8 mouse cellular contexts compared by ENCODE assay signal in genomic region chr1:72283992-72284485, GRCm38 (mm10). TPM values are rescaled to one million over a fixed set of nuclear protein-coding genes. Genes with fewer than 3 reads are reported as not detected.
DNase-seq lines count a peak whose midpoint lies in the region; TF ChIP-seq lines count a peak whose summit lies in the region.

Pecr (minus strand) TSS chr1:72284314.
Tmem169 (plus strand) TSS chr1:72284369.

- H3K9me3 ChIP-seq in megakaryocyte, embryonic 14.5 days, result no peaks in the 10 kb centered on the region

- H3K36me3 ChIP-seq in megakaryocyte, embryonic 14.5 days (replicated peaks; ENCODE audit: low read length), result no peaks in the 10 kb centered on the region

- peak within 1 kb of the TSS; percentile 94 for H3K4me3 ChIP-seq in gastrocnemius, adult 2 months
- H3K4me3 ChIP-seq in megakaryocyte, embryonic 14.5 days (replicated peaks), result peak within 1 kb of the TSS; percentile 93

- H3K4me1 ChIP-seq in megakaryocyte, embryonic 14.5 days, result peaks cover 36% of the 10 kb centered on the region

- DNase-seq in WW6 (ENCODE audit: low read depth, low spot score), result peak; percentile 80
- peak; percentile 69 to 90 for DNase-seq in cerebellum, postnatal 4 days (ENCODE audit: low spot score in 2 of 2)
- DNase-seq in gastrocnemius, adult 2 months, result peak; percentile 96
- DNase-seq in hindlimb bud, embryonic 11.5 days (ENCODE audit: extremely low spot score, low read depth, low spot score), result peak; percentile 70
- DNase-seq in left cerebral cortex, adult 8-10 months (ENCODE audit: low spot score in 2 of 2), result peak; percentile 76 to 92
- DNase-seq in right cerebral cortex, postnatal 10 days (ENCODE audit: low spot score in 2 of 2), result peak; percentile 95 to 96
- peak; percentile 94 for DNase-seq in urinary bladder, postnatal 25 days (ENCODE audit: low spot score)

- H3K27me3 ChIP-seq in megakaryocyte, embryonic 14.5 days (replicated peaks), result peaks cover 28% of the 10 kb centered on the region

- peak within 1 kb of the TSS; percentile 95 for H3K27ac ChIP-seq in gastrocnemius, adult 2 months

- TF ChIP-seq CTCF in gastrocnemius, adult 2 months (IDR thresholded peaks at IDR 0.05), result peak; percentile 46

- intact Hi-C loops in gastrocnemius, adult 2 months (cut with DNase I), result loop anchor here (2.0 to 5.0 kb wide), 2 partner anchors 23 to 37 kb away; partner anchors contain the start of gene Xrcc5

RNA-seq across cellular contexts. Expression of gene Pecr, which starts in this region (rescaled TPM):
- total RNA-seq in gastrocnemius, adult 2 months (2021), result 10 to 100 TPM; 15.7 to 16.4 TPM
- total RNA-seq in left cerebral cortex, adult 8-10 months (2022), result 1 to 10 TPM; 6.0 to 9.5 (median 6.2) TPM
- 3.8 TPM in 1 of 2 replicates, not detected in the other for polyA plus RNA-seq in megakaryocyte, embryonic 14.5 days (2012; ENCODE audit: insufficient read depth, low replicate concordance)

RNA-seq across cellular contexts. Expression of gene Tmem169, which starts in this region (rescaled TPM):
- not detected for total RNA-seq in gastrocnemius, adult 2 months (2021)
- total RNA-seq in left cerebral cortex, adult 8-10 months (2022), result 10 to 100 TPM; 13.4 to 16.3 (median 14.8) TPM
- polyA plus RNA-seq in megakaryocyte, embryonic 14.5 days (2012; ENCODE audit: insufficient read depth, low replicate concordance), result 0.03 TPM in 1 of 2 replicates, not detected in the other

Comparison
In these comparisons a context has a peak if more than half of its experiments do, and no peak if none do; other contexts are left out.
1. Peak in every context shown above with its lines: DNase-seq, H3K4me3 ChIP-seq and H3K27ac ChIP-seq.
2. RNA of gene Tmem169 (total RNA-seq): 13.4 to 16.3 TPM in left cerebral cortex, adult 8-10 months; not detected in gastrocnemius, adult 2 months; every median in the first group is over 10 times any median in the second.